Mouse (Mus musculus) thymus, postnatal 14 days (tissue): ENCODE results near the gene Epb41l4b.

ENCODE experiments used
- DNase-seq: peaks from one replicate; pipeline ENCODE4 v3.0.0; 2021

Epb41l4b gene

GRCm38 (mm10) chr4:57153068-57153835 lies 10.0 kb upstream of the Epb41l4b start:
- DNase-seq = no peak

- DNase-seq = no peak
Measured at GRCm38 (mm10) chr4:57148182-57148581, 4.9 kb upstream of the Epb41l4b start.

GRCm38 (mm10) chr4:57142374-57143025 lies 737 bp downstream of the Epb41l4b start:
- peak; percentile 29 for DNase-seq

GRCm38 (mm10) chr4:57141908-57142361 lies 1.3 kb downstream of the Epb41l4b start:
- peak; percentile 18 for DNase-seq

- no peak for DNase-seq
Measured at GRCm38 (mm10) chr4:57140992-57141717, 2.1 kb downstream of the Epb41l4b start.

- no peak for DNase-seq
Measured at GRCm38 (mm10) chr4:57140200-57140799, 2.9 kb downstream of the Epb41l4b start.

- no peak for DNase-seq
Measured at GRCm38 (mm10) chr4:57139433-57139832, 3.8 kb downstream of the Epb41l4b start.

- no peak for DNase-seq
Measured at GRCm38 (mm10) chr4:57138093-57138440, 5.2 kb downstream of the Epb41l4b start.

- no peak for DNase-seq
Measured at GRCm38 (mm10) chr4:57137371-57138092, 5.7 kb downstream of the Epb41l4b start.

- no peak for DNase-seq
Measured at GRCm38 (mm10) chr4:57135431-57135830, 7.8 kb downstream of the Epb41l4b start.

GRCm38 (mm10) chr4:57134554-57134953 lies 8.7 kb downstream of the Epb41l4b start:
- DNase-seq = no peak

GRCm38 (mm10) chr4:57131839-57132238 lies 11.4 kb downstream of the Epb41l4b start:
- no peak for DNase-seq

GRCm38 (mm10) chr4:57129718-57130515 lies 13.3 kb downstream of the Epb41l4b start:
- DNase-seq = no peak

GRCm38 (mm10) chr4:57123003-57123402 lies 20.2 kb downstream of the Epb41l4b start:
- no peak for DNase-seq

GRCm38 (mm10) chr4:57122166-57122565 lies 21.1 kb downstream of the Epb41l4b start:
- DNase-seq = no peak

GRCm38 (mm10) chr4:57120563-57120962 lies 22.7 kb downstream of the Epb41l4b start:
- DNase-seq = no peak

GRCm38 (mm10) chr4:57119976-57120375 lies 23.3 kb downstream of the Epb41l4b start:
- no peak for DNase-seq

GRCm38 (mm10) chr4:57118883-57119282 lies 24.4 kb downstream of the Epb41l4b start:
- no peak for DNase-seq

- DNase-seq = no peak
Measured at GRCm38 (mm10) chr4:57116278-57116677, 27.0 kb downstream of the Epb41l4b start.

- DNase-seq = no peak
Measured at GRCm38 (mm10) chr4:57114617-57115592, 28.3 kb downstream of the Epb41l4b start.
